Mouse (Mus musculus) MEL (cell line): ENCODE data around the gene Pip5k1b. TPM values are rescaled to one million over a fixed set of nuclear protein-coding genes. Genes with fewer than 3 reads are reported as not detected.

Experiments used
- DNase-seq: peaks from one replicate; pipeline ENCODE4 v3.0.0; 2011; ENCODE audit warnings: low read depth, low spot score
- H3K27ac ChIP-seq: 2 replicates; pipeline ENCODE4 v1.5.1; 2012; ENCODE audit warnings: low read depth, mild to moderate bottlenecking, control low read depth, low read length, moderate library complexity; ENCODE audit not compliant: control insufficient read depth
- H3K27me3 ChIP-seq, 2 experiments: fragments of 150-350 bp in 1 of 2; sonication (generic) in 1 of 2; 2 replicates each; pipeline ENCODE4 v1.6.1; 2012; ENCODE audit warnings: low read length in 2 of 2, mild to moderate bottlenecking in 2 of 2, improper control_type of control experiment in 1 of 2, moderate library complexity in 1 of 2; ENCODE audit not compliant: insufficient read depth in 2 of 2, control insufficient read depth in 1 of 2
- H3K36me3 ChIP-seq, 2 experiments: 2 replicates each; pipeline ENCODE4 v1.6.1; 2012 to 2014; ENCODE audit warnings: low read length in 2 of 2, improper control_type of control experiment in 1 of 2, inconsistent platforms in 1 of 2, mild to moderate bottlenecking in 1 of 2; ENCODE audit not compliant: insufficient read depth in 2 of 2, control insufficient read depth in 1 of 2
- H3K4me1 ChIP-seq, 2 experiments: fragments of 150-350 bp in 1 of 2; sonication (generic) in 1 of 2; 2 replicates each; pipeline ENCODE4 v1.6.1; 2012; ENCODE audit warnings: low read length in 2 of 2, improper control_type of control experiment in 1 of 2, mild to moderate bottlenecking in 1 of 2; ENCODE audit not compliant: insufficient read depth in 2 of 2, control insufficient read depth in 1 of 2
- H3K4me3 ChIP-seq, 2 experiments: fragments of 150-350 bp in 1 of 2; sonication (generic) in 1 of 2; 2 replicates each; pipeline ENCODE4 v1.5.1; 2012; ENCODE audit warnings: low read depth in 2 of 2, low read length in 2 of 2, mild to moderate bottlenecking in 2 of 2, moderate library complexity in 2 of 2, control low read depth in 1 of 2, improper control_type of control experiment in 1 of 2; ENCODE audit not compliant: control insufficient read depth in 1 of 2, insufficient read depth in 1 of 2
- H3K79me2 ChIP-seq: 2 replicates; pipeline ENCODE4 v1.6.1; 2012; ENCODE audit warnings: mild to moderate bottlenecking, low read length, moderate library complexity; ENCODE audit not compliant: control insufficient read depth, poor library complexity, insufficient read depth
- H3K9ac ChIP-seq: 2 replicates; pipeline ENCODE4 v1.6.1; 2012; ENCODE audit warnings: low read depth, mild to moderate bottlenecking, control low read depth, low read length, moderate library complexity; ENCODE audit not compliant: control insufficient read depth, poor library complexity, severe bottlenecking
- H3K9me3 ChIP-seq: fragments of 150-350 bp; sonication (generic); replicated peaks from 2 replicates; pipeline ENCODE4 v1.6.1; 2012; ENCODE audit warnings: mild to moderate bottlenecking, low read length, improper control_type of control experiment, moderate library complexity; ENCODE audit not compliant: insufficient read depth
- CHD1 ChIP-seq: IDR thresholded peaks from 2 replicates; pipeline ENCODE4 v1.6.1; 2012; ENCODE audit warnings: low read depth, mild to moderate bottlenecking, inconsistent platforms, low read length, improper control_type of control experiment
- E2F4 ChIP-seq: IDR thresholded peaks from 2 replicates; pipeline ENCODE4 v1.6.1; 2011; ENCODE audit warnings: low read depth, low read length, improper control_type of control experiment, borderline replicate concordance
- GABPA ChIP-seq: IDR thresholded peaks from 2 replicates; pipeline ENCODE4 v1.6.1; 2012; ENCODE audit warnings: low read depth, mild to moderate bottlenecking, inconsistent platforms, low read length, improper control_type of control experiment, moderate library complexity
- MAZ ChIP-seq: IDR thresholded peaks from 2 replicates; pipeline ENCODE4 v1.6.1; 2012; ENCODE audit warnings: low read depth, mild to moderate bottlenecking, inconsistent platforms, low read length, improper control_type of control experiment
- MEF2A ChIP-seq: IDR thresholded peaks from 2 replicates; pipeline ENCODE4 v1.6.1; 2014; ENCODE audit warnings: low read depth, mild to moderate bottlenecking, inconsistent platforms, low read length, improper control_type of control experiment; ENCODE audit not compliant: poor library complexity, insufficient replicate concordance, severe bottlenecking; ENCODE audit errors: extremely low read depth
- NELFE ChIP-seq: IDR thresholded peaks from 2 replicates; pipeline ENCODE4 v1.6.1; 2011; ENCODE audit warnings: low read depth, low read length, improper control_type of control experiment
- USF1 ChIP-seq: IDR thresholded peaks from 2 replicates; pipeline ENCODE4 v1.6.1; 2014; ENCODE audit warnings: low read depth, mild to moderate bottlenecking, inconsistent platforms, low read length, improper control_type of control experiment, moderate library complexity
- USF2 ChIP-seq, 2 experiments: IDR thresholded peaks; 2 replicates each; pipeline ENCODE4 v1.6.1; 2011 to 2012; ENCODE audit warnings: improper control_type of control experiment in 2 of 2, low read length in 2 of 2, borderline replicate concordance in 1 of 2, inconsistent platforms in 1 of 2, low read depth in 1 of 2, mild to moderate bottlenecking in 1 of 2; ENCODE audit not compliant: insufficient read depth in 1 of 2
- ZKSCAN1 ChIP-seq: IDR thresholded peaks from 2 replicates; pipeline ENCODE4 v1.6.1; 2012; ENCODE audit warnings: low read depth, mild to moderate bottlenecking, inconsistent platforms, low read length, improper control_type of control experiment, moderate library complexity
- ZNF384 ChIP-seq: IDR thresholded peaks from 2 replicates; pipeline ENCODE4 v1.6.1; 2012; ENCODE audit warnings: low read depth, mild to moderate bottlenecking, inconsistent platforms, low read length, improper control_type of control experiment
- polyA plus RNA-seq, 2 experiments: library from polyadenylated mRNA; stranded (reverse) in 1 of 2; unstranded in 1 of 2; fragments of >175 nt in 1 of 2; fragments of >200 nt in 1 of 2; gene quantifications; 2 replicates each; pipeline versions ENCODE4 v1.2.1 to v1.2.4; 2012; ENCODE audit warnings: low replicate concordance in 2 of 2, low read depth in 1 of 2; ENCODE audit not compliant: insufficient read length in 2 of 2, insufficient read depth in 1 of 2, missing spikeins in 1 of 2
- total RNA-seq: library from RNA; depleted of rRNA; stranded (reverse); fragments of 300-350 nt; gene quantifications from 2 replicates; pipeline ENCODE4 v1.2.3, GENCODE M21; 2012

The Pip5k1b gene
- total and polyA plus RNA-seq, 3 experiments = 3.4 to 10.0 TPM; not detected in 1

DNA sequence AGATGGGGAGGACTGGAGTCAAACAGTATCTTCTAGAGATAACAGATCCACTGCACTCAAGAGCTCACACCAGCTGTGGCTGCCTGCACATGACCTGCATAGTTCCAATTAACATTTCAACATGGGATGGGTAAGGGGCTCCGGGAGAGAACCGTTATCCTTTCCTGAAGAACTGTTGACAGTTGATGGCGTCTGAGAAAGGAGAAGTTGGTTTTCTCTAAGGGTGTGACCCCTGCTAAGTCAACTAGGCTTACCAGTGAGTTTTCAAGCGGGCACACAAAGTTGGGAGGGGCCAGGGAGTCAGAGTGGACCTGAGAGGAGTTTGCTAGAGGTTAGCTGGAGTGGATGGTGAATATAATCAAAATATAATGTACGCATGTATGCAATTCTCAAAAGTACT is 65.4 kb downstream of the Pip5k1b start (continued):
- TF ChIP-seq MEF2A (no peak), USF2 (IDR thresholded peaks at IDR 0.05; ENCODE audit: borderline replicate concordance in 1 of 2, insufficient read depth in 1 of 2, low read depth in 1 of 2, low read length in 2 of 2) (no peak), NELFE (no peak)

DNA sequence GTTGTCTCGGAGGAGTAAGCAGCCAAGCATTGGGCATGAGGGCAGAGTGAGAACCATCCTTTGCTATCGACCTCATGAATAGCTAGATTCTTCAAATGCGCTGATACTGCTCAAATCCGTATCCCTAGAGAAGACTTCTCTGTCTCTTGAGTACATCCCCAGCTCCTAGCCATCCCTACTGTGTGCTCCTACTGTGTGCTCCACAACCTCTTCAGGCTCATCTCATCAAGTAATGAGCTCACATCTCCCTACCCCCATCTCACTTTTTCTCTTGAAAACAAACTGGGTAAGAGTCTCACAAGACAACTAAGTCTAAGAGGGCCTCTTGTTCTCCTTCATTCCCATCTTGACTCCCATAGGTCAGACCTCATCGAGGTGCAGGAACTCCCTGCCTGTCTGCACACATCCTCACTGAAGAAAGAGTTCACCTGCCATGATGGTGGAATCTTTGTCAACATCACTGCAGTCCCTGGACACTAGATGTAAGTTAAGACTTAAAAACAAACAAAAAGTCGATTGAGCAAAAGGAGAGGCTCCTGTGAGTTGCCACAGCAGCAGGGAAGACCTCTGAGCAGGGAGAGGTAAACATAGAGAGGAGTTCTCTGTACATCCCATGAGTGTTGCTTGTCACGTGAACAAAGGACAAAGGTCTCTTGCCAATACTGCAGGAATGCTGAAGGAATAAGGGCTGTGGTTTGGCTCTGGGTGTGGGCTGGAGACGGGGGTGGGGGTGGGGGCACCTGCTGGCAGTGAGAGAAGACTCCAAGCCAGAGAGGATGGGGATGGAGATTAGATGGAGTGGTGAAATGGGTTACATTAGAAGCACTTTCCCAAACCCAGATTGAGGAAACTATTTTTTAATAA is 69.0 kb downstream of the Pip5k1b start:
- Histone ChIP-seq H3K36me3 (peaks cover 0 to 16% of the 10 kb centered on the region in 2 experiments; a peak in 2 of 4 replicates), H3K4me3 (no peak overlapping the region), H3K79me2 (no peaks in the 10 kb centered on the region), H3K27me3 (no peaks in the 10 kb centered on the region), H3K9me3 (no peaks in the 10 kb centered on the region), H3K9ac (no peak overlapping the region), H3K4me1 (peaks cover 8 to 9% of the 10 kb centered on the region in 2 experiments), H3K27ac (no peak overlapping the region)
- TF ChIP-seq CHD1 (no peak), USF1 (peak; percentile 51; the same call in 1 of the 2 replicates), ZKSCAN1 (peak; percentile 79)
- DNase-seq = no peak

- DNase-seq = no peak
- peaks cover 0 to 2% of the 10 kb centered on the region in 2 experiments; a peak in 1 of 4 replicates for H3K36me3 ChIP-seq
- no peaks in the 10 kb centered on the region for H3K79me2 ChIP-seq
- H3K9me3 ChIP-seq = no peaks in the 10 kb centered on the region
- H3K4me1 ChIP-seq = peaks cover 0 to 2% of the 10 kb centered on the region in 2 experiments; a peak in 2 of 4 replicates
- H3K9ac ChIP-seq = no peak overlapping the region
- TF ChIP-seq MAZ = no peak
- no peak overlapping the region for H3K4me3 ChIP-seq
- H3K27me3 ChIP-seq = no peaks in the 10 kb centered on the region
- H3K27ac ChIP-seq = no peak overlapping the region
Observed at GRCm38 (mm10) chr19:24484612-24485194, 71.0 kb downstream of the Pip5k1b start.

DNA sequence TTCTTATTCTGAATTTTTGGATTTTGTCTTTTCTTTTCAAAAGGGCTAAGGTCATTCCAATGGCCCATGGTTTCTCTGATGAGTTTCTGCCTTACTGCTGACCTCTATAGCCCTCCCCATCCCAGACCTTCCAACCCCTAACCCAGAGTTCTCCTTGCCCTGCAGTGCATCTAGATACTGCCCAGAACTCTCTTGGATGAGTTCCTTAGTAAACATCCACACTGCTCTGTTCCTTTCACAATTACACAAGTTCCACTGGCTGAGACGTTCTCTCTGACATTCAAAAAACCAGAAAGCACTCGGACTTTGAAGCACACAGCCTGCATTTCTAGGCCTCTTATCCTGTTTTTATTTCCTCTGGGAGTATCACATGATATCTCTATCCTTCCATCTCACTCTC is 74.8 kb downstream of the Pip5k1b start:
- H3K27me3 ChIP-seq = no peaks in the 10 kb centered on the region
- H3K36me3 ChIP-seq = peaks cover 0 to 6% of the 10 kb centered on the region in 2 experiments; a peak in 2 of 4 replicates
- DNase-seq = no peak
- no peak overlapping the region for H3K9ac ChIP-seq
- H3K79me2 ChIP-seq = peaks cover 14% of the 10 kb centered on the region
- no peak overlapping the region for H3K4me3 ChIP-seq
- H3K4me1 ChIP-seq = peaks cover 2 to 7% of the 10 kb centered on the region in 2 experiments; a peak in 3 of 4 replicates
- H3K9me3 ChIP-seq = no peaks in the 10 kb centered on the region
- H3K27ac ChIP-seq = no peak overlapping the region
- TF ChIP-seq ZNF384 = no peak
- TF ChIP-seq USF1 = no peak
- TF ChIP-seq E2F4 = no peak
- no peak for TF ChIP-seq GABPA
